Mouse (Mus musculus) liver, adult 2 months (tissue): Measurements from ENCODE around the gene Mip.

Source experiments
- CTCF ChIP-seq: fragments of 200-500 bp; IDR thresholded peaks from 2 replicates; pipeline ENCODE4 v1.5.1; 2011; ENCODE audit warnings: low read depth, low read length, control low read depth
- POLR2A ChIP-seq: fragments of 200-500 bp; IDR thresholded peaks from 2 replicates; pipeline ENCODE4 v1.6.1; 2011; ENCODE audit warnings: low read length, control low read depth; ENCODE audit not compliant: insufficient read depth; ENCODE audit errors: extremely low read depth

GRCm38 (mm10) chr10:128194551-128195461 is 30.8 kb upstream of the Mip start:
- TF ChIP-seq CTCF = no peak
- TF ChIP-seq POLR2A = peak; percentile 55
